Mouse (Mus musculus): ENCODE measurements around the gene Gpr88. TPM values are rescaled to one million over a fixed set of nuclear protein-coding genes. Genes with fewer than 3 reads are reported as not detected.
A peak's percentile ranks its signal among the peaks of the same experiment; 100 is the strongest.

Gene Gpr88
- polyA plus RNA-seq, 1 experiment from 2014 or later: 0.82 TPM

- WGBS: 84% methylated on average over 6 of the region's 6 CpGs
- Histone ChIP-seq H3K4me2 (no peak overlapping the region), H3K9ac (no peak overlapping the region), H3K27ac (no peak overlapping the region), H3K36me3 (peaks cover 4% of the 10 kb centered on the region; the same call in 1 of the 2 replicates), H3K27me3 (no peaks in the 10 kb centered on the region), H3K4me3 (replicated peaks) (no peak overlapping the region), H3K9me3 (replicated peaks) (no peaks in the 10 kb centered on the region), H3K4me1 (no peaks in the 10 kb centered on the region)
- no peak for ATAC-seq (replicated peaks; ENCODE audit: low FRiP score)
Observed at GRCm38 (mm10) chr3:116271679-116272078, 18.4 kb upstream of the Gpr88 start.

- Histone ChIP-seq H3K27ac (no peak overlapping the region), H3K4me2 (no peak overlapping the region), H3K36me3 (no peaks in the 10 kb centered on the region; the same call in 1 of the 2 replicates), H3K9ac (no peak overlapping the region), H3K4me1 (no peaks in the 10 kb centered on the region), H3K4me3 (replicated peaks) (no peak overlapping the region), H3K27me3 (no peaks in the 10 kb centered on the region), H3K9me3 (replicated peaks) (no peaks in the 10 kb centered on the region)
- WGBS: 90% methylated on average over 2 of the region's 2 CpGs
- ATAC-seq (replicated peaks; ENCODE audit: low FRiP score): no peak; the same call in 1 of the 2 replicates
Observed at GRCm38 (mm10) chr3:116267036-116267654, 13.8 kb upstream of the Gpr88 start.

- Histone ChIP-seq H3K9ac (no peak overlapping the region), H3K4me1 (no peaks in the 10 kb centered on the region), H3K4me2 (no peak overlapping the region), H3K27me3 (no peaks in the 10 kb centered on the region), H3K36me3 (no peaks in the 10 kb centered on the region), H3K9me3 (replicated peaks) (no peaks in the 10 kb centered on the region), H3K27ac (no peak overlapping the region), H3K4me3 (replicated peaks) (no peak overlapping the region)
- no peak for ATAC-seq (replicated peaks; ENCODE audit: low FRiP score)
- 68% methylated on average over 3 of the region's 3 CpGs for WGBS
Observed at GRCm38 (mm10) chr3:116266360-116266759, 13.1 kb upstream of the Gpr88 start.

DNA sequence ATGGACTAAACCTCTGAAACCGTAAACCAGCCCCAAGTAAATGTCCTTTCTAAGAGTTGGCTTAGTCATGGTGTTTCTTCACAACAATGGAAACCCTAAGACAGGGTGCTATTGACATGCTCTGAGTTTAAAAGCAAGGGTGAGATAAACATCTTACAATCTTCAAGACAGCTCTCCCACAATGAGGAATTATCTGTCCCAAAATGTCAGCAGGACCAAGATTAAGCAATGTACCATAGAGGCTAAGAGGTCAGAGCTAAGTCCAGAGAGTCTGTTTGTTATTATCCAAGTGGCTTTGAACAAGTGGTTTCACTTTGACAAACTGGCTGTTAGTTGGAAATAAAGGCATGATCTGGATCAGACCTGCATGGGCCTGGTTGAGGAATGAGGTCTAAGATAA, 10.7 kb upstream of the Gpr88 start:
- ATAC-seq (replicated peaks; ENCODE audit: low FRiP score): no peak
- H3K4me2 ChIP-seq: no peak overlapping the region
- H3K4me1 ChIP-seq: no peaks in the 10 kb centered on the region
- WGBS: 85% methylated on average over 1 of the region's 1 CpGs
- no peaks in the 10 kb centered on the region for H3K36me3 ChIP-seq
- H3K9me3 ChIP-seq (replicated peaks): no peaks in the 10 kb centered on the region
- no peaks in the 10 kb centered on the region for H3K27me3 ChIP-seq
- no peak overlapping the region for H3K9ac ChIP-seq
- no peak overlapping the region for H3K4me3 ChIP-seq (replicated peaks)
- H3K27ac ChIP-seq: no peak overlapping the region

- ATAC-seq (replicated peaks; ENCODE audit: low FRiP score): no peak
Observed at GRCm38 (mm10) chr3:116263061-116263460, 9.8 kb upstream of the Gpr88 start.

GRCm38 (mm10) chr3:116256104-116256503, 2.8 kb upstream of the Gpr88 start:
- no peak; the same call in 1 of the 2 replicates for ATAC-seq (replicated peaks; ENCODE audit: low FRiP score)
- Histone ChIP-seq H3K4me3 (replicated peaks) (no peak overlapping the region), H3K36me3 (no peaks in the 10 kb centered on the region), H3K27ac (no peak overlapping the region), H3K27me3 (peaks cover 44% of the 10 kb centered on the region), H3K4me1 (peaks cover 27% of the 10 kb centered on the region), H3K9ac (no peak overlapping the region), H3K9me3 (replicated peaks) (no peaks in the 10 kb centered on the region), H3K4me2 (no peak overlapping the region)
- WGBS: 19% methylated on average over 5 of the region's 5 CpGs

More at GRCm38 (mm10) chr3:116263061-116263460, 9.8 kb upstream of the Gpr88 start:
- no peaks in the 10 kb centered on the region for H3K36me3 ChIP-seq
- H3K4me1 ChIP-seq: no peaks in the 10 kb centered on the region
- H3K4me3 ChIP-seq (replicated peaks): no peak overlapping the region
- H3K27ac ChIP-seq: no peak overlapping the region
- H3K9me3 ChIP-seq (replicated peaks): no peaks in the 10 kb centered on the region
- 91% methylated on average over 5 of the region's 5 CpGs for WGBS
- H3K27me3 ChIP-seq: no peaks in the 10 kb centered on the region
- H3K9ac ChIP-seq: no peak overlapping the region
- no peak overlapping the region for H3K4me2 ChIP-seq

DNA sequence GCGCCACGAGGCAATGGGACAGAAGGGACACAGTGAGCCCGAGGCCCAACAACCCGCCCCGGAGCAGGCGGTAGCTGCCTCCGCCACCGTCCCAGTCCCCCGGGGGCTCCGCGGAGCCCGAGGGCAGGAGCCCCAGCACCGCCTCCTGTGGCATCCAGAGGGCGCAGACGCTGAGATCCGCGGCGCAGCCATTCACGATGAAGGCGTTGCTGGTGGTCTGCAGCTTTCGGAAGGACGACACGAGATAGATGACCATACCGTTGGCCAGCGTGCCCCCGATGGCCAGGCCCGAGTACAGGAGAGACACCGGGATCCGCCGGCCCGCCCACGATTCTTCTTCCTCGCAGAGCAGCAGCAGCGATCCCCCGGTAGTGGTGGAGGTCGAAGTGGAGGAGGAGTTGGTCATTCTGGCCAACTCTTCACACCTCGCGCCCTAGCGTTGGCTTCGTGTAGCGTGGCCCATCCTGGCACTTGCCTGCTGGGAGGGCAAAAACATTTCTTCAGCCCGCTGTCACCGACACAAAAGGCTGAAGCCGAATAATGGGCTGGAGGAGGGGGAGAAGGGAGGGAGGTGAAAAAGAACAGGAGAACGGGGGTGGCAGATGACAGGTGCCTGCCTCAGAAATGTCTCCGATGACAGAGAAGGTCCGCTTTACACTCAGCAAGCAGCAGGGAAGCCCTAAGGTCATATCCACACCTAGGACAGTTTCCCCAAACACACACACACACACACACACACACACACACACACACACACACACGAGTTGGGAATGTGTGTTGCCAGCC, 855 bp downstream of the Gpr88 start:
- H3K4me3 ChIP-seq (replicated peaks): peak overlapping the region; percentile 58
- peaks cover 28% of the 10 kb centered on the region for H3K4me1 ChIP-seq
- peak; percentile 58 for ATAC-seq (replicated peaks; ENCODE audit: low FRiP score)
- H3K36me3 ChIP-seq: no peaks in the 10 kb centered on the region
- H3K9ac ChIP-seq: peak overlapping the region; percentile 47; the same call in 1 of the 2 replicates
- peaks cover 79% of the 10 kb centered on the region for H3K27me3 ChIP-seq
- WGBS: under 1% methylated on average over 48 of the region's 48 CpGs
- no peak overlapping the region for H3K27ac ChIP-seq
- no peaks in the 10 kb centered on the region for H3K9me3 ChIP-seq (replicated peaks)
- H3K4me2 ChIP-seq: peak overlapping the region; percentile 97

DNA sequence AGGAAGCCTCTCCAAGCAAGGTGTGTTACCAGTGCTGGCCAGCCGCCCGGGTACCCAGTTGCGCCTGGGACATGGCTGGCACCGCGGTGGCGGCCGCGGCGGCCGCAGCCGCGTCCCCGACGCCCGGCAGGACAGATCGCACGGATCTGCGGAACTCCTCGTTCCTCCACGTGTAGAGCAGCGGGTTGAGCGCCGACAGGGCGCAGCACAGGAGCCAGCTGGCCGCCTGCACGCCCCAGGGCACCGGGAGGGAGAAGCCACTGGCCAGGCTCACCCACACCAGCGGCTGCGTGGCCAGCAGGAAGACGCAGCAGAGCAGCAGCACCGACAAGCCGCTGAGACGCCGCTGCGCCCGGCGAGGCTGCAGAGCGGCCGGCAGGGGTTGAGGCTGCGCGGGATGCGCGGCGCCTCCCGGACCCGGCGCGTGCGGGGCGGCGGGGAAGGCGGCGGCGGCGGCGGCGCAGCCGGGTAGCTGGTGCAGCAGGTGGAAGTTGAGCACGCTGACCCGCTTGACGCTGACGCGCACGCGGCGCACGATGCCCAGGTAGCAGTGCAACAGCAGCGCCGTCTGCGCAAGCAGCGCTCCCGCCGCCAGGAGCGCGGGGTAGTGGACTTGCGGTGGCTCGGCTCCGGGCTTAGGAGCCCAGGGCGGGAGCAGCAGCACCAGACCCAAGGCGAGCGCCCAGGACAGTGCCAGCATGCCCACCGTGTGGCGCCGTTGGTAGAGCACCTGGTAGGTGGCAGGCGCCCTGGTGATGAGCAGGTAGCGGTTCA, 1.6 kb downstream of the Gpr88 start:
- H3K4me2 ChIP-seq: peak overlapping the region; percentile 97
- H3K27ac ChIP-seq: no peak overlapping the region
- under 1% methylated on average over 83 of the region's 86 CpGs for WGBS
- no peaks in the 10 kb centered on the region for H3K36me3 ChIP-seq
- no peaks in the 10 kb centered on the region for H3K9me3 ChIP-seq (replicated peaks)
- peaks cover 28% of the 10 kb centered on the region for H3K4me1 ChIP-seq
- ATAC-seq (replicated peaks; ENCODE audit: low FRiP score): peak; percentile 73
- H3K4me3 ChIP-seq (replicated peaks): peak overlapping the region; percentile 58
- peak overlapping the region; percentile 47 for H3K9ac ChIP-seq
- peaks cover 80% of the 10 kb centered on the region for H3K27me3 ChIP-seq

GRCm38 (mm10) chr3:116249026-116249425, 4.3 kb downstream of the Gpr88 start:
- H3K9me3 ChIP-seq (replicated peaks): no peaks in the 10 kb centered on the region
- peaks cover 66% of the 10 kb centered on the region for H3K27me3 ChIP-seq
- no peak overlapping the region for H3K27ac ChIP-seq
- 69% methylated on average over 2 of the region's 2 CpGs for WGBS
- peaks cover 24% of the 10 kb centered on the region for H3K4me1 ChIP-seq
- H3K36me3 ChIP-seq: no peaks in the 10 kb centered on the region
- ATAC-seq (replicated peaks; ENCODE audit: low FRiP score): no peak
- H3K4me2 ChIP-seq: no peak overlapping the region
- H3K9ac ChIP-seq: no peak overlapping the region
- H3K4me3 ChIP-seq (replicated peaks): no peak overlapping the region

GRCm38 (mm10) chr3:116244476-116244875, 8.8 kb downstream of the Gpr88 start:
- Histone ChIP-seq H3K27ac (no peak overlapping the region), H3K36me3 (no peaks in the 10 kb centered on the region), H3K9me3 (replicated peaks) (no peaks in the 10 kb centered on the region), H3K9ac (no peak overlapping the region), H3K4me1 (no peaks in the 10 kb centered on the region), H3K4me3 (replicated peaks) (no peak overlapping the region), H3K4me2 (no peak overlapping the region), H3K27me3 (peaks cover 22% of the 10 kb centered on the region)
- WGBS: 76% methylated on average over 6 of the region's 6 CpGs
- ATAC-seq (replicated peaks; ENCODE audit: low FRiP score): no peak

DNA sequence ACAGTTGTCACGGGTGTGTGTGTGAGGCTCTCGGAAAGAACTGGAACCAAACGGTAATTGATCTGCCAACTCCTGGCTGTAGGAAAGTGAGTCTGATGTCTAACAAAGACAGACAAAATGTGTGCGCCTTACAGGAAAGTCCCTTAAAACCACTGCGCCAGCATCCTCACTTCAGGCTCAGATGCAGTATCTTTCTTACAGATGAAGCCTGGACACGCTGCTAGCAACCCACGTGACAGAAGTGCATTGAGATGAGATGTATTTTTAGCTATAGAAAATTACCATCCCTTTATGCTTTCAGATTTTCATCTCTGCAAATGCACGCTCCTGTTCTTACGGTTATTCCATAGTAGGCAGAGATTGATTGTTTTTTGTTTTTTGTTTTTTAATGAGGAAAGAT, 10.6 kb downstream of the Gpr88 start:
- Histone ChIP-seq H3K4me1 (no peaks in the 10 kb centered on the region), H3K9me3 (replicated peaks) (no peaks in the 10 kb centered on the region), H3K27ac (no peak overlapping the region), H3K9ac (no peak overlapping the region), H3K36me3 (no peaks in the 10 kb centered on the region), H3K4me3 (replicated peaks) (no peak overlapping the region), H3K4me2 (no peak overlapping the region), H3K27me3 (peaks cover 6% of the 10 kb centered on the region; the same call in 1 of the 2 replicates)
- WGBS: 75% methylated on average over 9 of the region's 9 CpGs
- ATAC-seq (replicated peaks; ENCODE audit: low FRiP score): no peak

DNA sequence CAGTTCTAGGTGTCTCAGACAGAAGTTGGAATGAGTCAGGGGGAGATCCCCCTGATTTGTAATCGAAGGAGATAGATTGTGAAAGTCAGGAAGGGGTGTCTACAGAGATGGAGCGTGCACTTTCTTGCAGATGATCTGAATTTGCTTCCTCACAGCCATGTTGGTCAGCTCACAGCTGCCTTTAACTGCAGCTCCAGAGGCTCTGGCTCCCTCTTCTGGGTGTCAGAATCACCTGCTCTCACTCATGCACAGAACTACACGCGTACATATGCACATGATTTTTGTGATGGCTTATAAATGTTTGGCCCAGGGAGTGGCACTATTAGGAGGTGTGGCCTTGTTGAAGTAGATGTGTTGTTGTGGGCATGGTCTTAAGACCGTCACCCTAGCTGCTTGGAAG, 15.8 kb downstream of the Gpr88 start:
- no peak overlapping the region for H3K27ac ChIP-seq
- no peak overlapping the region for H3K4me3 ChIP-seq (replicated peaks)
- H3K4me2 ChIP-seq: no peak overlapping the region
- H3K9me3 ChIP-seq (replicated peaks): no peaks in the 10 kb centered on the region
- H3K36me3 ChIP-seq: no peaks in the 10 kb centered on the region
- no peaks in the 10 kb centered on the region for H3K4me1 ChIP-seq
- no peaks in the 10 kb centered on the region for H3K27me3 ChIP-seq
- no peak overlapping the region for H3K9ac ChIP-seq
- ATAC-seq (replicated peaks; ENCODE audit: low FRiP score): 0 out of 2 replicates have a peak, but pooled peaks have one; percentile 29
- WGBS: 89% methylated on average over 5 of the region's 5 CpGs

Data from kidney, embryonic 15.5 days (tissue).